Mouse (Mus musculus): ENCODE data around the gene Parvg.

DNA sequence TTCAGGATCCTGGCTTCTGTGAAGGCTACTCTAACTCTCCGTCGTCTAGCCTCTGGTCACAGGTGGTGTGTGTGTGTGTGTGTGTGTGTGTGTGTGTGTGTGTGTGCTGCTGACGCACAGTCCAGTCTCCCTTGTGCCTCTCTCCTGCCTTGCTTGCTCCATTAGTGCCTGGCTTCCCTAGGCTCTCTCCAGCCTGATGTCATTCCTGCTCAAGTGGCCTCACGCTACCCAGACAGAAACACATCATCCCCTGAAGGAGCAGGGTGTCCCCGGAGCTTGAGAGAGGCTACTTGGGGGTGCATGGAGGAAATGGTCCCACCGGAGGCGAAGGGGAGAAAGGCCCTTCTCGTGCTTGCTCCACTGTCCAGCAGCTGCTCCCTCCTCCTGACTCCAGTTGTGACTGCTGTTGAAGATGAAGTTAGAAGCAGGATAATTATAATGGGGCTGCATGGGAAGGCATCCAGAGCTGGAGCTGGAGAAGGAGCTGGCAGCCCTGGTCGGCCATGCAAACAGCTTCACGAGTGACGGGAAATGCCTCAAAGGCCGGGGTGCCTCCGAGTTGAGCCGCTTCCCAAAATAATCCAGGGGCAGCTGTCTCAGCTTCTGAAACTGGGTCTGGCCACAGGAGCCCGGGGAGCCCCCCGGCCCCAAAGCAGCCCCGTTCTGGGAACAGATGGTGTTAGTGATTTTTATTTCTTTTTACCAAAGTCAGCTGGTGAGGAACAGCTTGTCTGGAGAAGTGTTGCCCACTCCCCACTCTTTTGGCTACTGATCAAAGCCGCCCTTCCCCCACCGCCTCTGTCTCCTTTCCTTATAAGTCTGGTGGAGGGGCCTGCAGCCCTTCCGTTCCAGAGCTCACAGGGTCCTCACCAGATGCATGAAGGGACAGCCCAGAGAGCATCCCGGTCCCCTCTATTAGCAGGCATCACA, 28.4 kb downstream of the Parvg start:
- TF ChIP-seq CTCF (IDR thresholded peaks at IDR 0.05; ENCODE audit: low read depth, low read length): no peak
- no peak for TF ChIP-seq GATA1 (IDR thresholded peaks at IDR 0.05; ENCODE audit: borderline replicate concordance, low read length)
- TF ChIP-seq POLR2AphosphoS5 (IDR thresholded peaks at IDR 0.05; ENCODE audit: insufficient replicate concordance, low read depth, low read length): no peak
- no peak for TF ChIP-seq TAL1 (conservative IDR thresholded peaks at IDR 0.05; ENCODE audit: low read depth, low read length)
- no peak for TF ChIP-seq GATA2 (IDR thresholded peaks at IDR 0.05; ENCODE audit: borderline replicate concordance, low read depth, low read length)
